Mouse (Mus musculus): Measurements from ENCODE around the gene Gm21497. TPM values are rescaled to one million over a fixed set of nuclear protein-coding genes. Genes with fewer than 3 reads are reported as not detected.

Gene Gm21497
- not detected in 4 replicates for total RNA-seq (2023; ENCODE audit: inconsistent age)

GRCm38 (mm10) chrY:61646446-61646845, at the start of gene Gm21497:
Gene Gm21497, plus strand, starts transcription at chrY:61646746.

Data from B cell, adult (primary cell).